Mouse (Mus musculus) right cerebral cortex, postnatal 36 days (tissue): ENCODE results near the gene Cbl.

Experiments used
- DNase-seq, 2 experiments: peaks; one replicate each; pipeline ENCODE4 v3.0.0; 2022; ENCODE audit warnings: low spot score in 2 of 2, mixed read lengths in 1 of 2

Gene Cbl

DNA sequence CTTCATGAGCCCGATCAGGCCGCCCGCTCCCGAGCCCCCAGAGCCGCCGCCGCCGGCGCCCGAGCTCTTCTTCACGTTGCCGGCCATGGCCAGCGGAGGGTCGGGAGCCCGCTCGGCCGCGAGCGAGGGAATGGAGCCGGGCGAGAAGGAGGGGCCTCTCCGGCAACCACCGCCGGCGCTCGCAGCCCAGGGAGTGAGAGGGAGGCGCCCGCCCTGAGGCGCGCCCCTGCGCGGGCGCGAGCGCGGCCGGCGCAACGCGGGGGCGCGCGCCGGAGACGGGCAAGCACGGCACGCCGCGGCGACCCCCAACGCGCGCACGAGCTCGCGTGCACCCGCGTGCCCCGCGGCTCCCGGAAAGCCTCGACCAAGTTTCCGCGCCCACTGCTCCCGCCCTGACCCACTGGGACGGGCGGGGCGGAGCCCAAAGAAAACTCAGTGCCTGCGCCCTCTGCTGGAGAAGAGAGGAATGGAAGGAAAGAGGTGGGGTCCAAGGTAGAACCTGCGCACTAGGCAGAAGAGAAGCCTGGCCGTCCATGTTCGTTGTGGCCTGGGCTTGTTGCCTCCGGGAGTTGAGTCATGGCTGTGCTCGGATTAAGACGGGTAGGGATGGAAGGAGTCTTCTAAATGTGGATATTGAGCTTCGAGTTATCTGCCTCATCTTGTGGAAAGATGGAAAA, at the start of gene Cbl:
Gene Cbl (minus strand): TSS at position 248 of the 677 bp plus-strand sequence.
- peak; percentile 97 to 98 for DNase-seq

DNA sequence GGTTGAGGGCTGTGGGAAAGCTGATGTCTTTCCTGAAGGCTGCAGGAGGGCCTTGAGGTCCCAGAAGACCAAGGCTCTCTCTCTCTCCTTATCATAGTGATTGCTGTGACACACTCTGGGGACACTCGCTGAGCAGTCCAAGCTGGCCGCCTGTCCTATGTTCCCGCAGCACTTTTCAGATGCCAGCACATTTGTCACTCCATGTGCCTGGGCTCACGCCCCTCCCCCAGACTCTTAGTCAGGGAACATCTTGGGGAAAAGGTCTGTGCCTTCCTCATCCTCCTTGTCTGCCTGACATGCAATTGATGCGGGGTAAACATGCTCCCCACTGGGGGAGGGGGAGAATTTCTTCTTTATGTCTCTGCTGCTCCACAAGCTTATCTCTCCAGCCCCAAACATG, 49.3 kb upstream of the Cbl start:
- no peak for DNase-seq

DNA sequence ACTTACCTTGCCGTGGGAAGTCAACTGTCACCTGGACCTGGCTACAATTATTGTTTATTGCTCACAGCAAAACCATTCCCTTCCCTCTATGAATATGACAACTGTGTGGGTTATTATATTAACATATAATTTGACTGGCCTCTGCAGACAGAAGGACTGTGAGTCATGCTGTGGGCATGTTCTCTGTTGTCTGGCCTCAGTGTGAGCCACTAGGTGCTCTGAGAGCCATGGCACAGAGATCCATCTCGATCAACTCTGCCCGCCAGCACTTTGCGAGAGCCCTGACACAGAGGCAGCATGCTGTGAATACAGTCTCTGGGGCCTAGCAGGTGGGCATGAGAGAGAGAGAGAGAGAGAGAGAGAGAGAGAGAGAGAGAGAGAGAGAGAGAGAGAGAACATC, 36.1 kb upstream of the Cbl start:
- no peak for DNase-seq

DNA sequence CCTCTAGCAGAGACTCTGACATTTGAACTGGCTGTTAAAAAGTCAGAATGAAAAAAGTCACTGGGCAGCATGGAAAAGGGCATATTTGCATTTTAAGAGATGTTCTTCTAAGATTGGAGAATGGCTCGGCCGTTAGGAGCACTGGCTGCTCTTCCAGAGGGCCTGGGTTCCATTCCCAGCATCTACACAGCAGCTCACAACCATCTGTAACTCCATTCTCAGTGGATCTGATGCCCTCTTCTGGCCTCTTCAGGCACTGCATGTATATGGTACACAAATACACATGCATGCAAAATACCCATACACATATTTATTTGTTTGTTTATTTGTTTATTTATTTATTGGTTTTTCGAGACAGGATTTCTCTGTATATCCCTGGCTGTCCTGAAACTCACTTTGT, 35.2 kb upstream of the Cbl start:
- DNase-seq = no peak

DNA sequence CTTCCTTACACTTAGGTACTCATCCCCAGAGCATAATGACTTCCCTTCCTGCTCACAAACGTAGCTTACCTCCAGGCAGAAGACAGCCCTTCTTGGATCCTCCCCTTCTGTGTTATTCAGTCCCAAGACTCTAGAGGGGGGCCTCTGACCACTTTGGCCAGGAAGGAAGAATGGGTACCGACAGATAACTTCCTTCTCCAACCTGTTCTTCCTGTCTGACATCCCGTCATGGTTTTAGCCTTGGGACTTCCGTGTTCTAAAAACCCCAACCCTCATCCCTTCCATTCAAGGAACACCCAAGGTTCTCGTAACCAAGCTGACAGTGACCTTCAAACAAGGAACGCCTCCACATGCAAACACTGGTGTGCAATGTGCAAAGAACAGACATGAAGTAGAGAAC, 34.6 kb upstream of the Cbl start, which contains the start of gene Nlrx1:
Gene Nlrx1 (minus strand): TSS at position 168 of the 400 bp plus-strand sequence.
- no peak for DNase-seq

DNA sequence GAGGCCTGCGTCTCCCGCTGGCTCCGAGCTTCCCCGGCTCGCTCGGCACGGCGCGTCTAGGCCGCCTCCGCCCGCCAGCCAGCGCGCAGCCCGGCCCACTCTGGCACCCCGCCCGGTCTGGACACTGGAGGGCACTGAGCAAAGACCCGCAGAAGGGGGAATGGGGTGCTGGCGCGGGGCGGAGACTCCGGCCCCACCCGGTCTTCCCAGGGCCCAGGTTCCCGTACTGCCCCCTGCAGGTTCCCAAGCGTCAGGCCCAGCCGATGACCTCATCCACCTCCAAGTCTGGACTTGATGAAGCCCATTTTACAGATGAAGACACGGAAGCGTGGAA, 34.1 kb upstream of the Cbl start:
- DNase-seq = peak; percentile 57 to 64

DNA sequence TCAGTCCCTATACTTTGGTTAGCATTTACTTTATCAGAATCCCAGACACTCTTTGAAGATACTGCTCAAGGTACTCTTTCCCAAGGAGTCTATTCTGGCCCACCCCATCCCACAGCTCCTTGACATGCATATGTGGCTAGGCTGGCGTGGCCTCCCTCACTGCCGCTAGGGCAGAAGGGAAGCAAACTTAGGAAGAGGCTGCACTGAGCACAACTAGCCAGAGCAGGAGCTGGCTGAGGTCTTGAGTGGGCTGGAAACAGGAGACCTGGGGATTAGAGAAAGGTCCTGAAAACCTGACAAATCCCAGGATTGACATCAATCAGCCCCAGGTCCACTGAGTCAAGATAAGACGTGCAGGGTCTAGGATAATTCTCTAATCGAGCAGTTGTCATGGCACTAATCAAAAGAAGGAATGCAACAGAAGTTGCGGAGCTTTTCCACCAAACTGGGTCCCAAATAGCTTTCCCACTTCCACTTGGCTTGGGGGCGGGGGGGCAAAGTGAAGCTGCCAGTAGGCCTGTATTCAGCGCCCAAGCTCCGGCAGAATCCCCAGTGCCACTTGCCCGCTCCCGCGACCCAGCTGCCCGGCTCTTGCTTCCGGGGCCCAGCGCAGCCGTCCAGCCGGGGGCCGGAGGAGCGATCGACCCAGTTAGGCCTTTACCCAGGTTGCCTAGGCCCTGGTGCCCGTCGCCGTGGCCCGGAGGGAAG, 33.6 kb upstream of the Cbl start:
- DNase-seq = no peak

DNA sequence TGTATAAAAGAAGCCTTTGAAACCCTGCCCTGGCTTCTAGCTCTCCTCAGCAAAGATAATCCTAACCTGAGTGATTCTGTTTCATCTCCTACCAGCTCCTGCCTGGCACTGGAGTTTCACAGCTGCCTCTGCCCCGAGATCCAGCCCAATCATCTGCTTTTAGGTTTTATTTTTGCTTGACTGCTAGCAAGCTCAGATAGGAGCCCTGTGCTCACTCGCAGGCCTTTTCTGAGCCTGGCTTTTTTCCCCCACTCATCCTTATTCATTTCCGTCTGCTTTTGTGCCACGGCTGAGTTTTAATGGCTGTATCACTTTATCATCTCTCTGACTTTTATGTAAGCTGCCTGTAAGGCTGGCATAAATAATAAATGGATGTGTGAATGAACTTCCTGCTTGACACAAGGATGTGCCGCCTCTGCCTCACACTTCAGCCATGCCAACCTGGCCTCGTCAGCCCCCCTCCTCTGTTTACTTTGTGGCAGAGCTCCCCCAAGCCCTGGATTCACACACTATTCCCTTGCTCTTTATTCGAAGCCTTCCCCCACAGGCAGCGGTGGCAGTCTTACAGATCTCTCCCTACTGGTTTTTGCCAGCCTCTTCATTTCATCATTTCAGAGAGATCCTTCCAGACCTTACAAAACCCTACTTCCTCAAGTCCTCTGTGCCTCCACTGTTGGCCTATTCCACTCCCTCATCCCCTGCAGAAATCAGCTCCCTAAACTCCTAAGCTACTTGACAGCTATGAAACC, 32.8 kb upstream of the Cbl start:
- DNase-seq = peak in 1 of 2 experiments; percentile 52

DNA sequence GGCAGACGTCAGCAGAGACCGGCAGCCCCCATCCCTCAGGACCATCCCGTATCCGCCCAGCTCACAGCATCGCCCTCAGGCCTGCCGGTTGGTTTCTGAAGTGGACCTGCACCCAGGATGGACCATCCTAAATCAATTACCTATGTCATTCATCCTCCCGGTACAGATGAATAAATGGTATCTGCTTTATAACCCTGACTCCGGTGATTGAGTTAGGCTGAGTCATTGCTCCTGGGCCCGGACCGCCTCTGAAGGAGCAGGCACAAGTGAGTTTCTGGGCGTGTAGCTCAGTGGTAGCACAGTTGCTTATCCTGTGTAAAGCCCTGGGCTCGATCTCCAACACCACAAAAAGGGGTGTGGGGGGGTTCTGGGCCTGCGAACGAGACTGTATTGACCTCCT, 27.5 kb upstream of the Cbl start:
- DNase-seq = no peak

DNA sequence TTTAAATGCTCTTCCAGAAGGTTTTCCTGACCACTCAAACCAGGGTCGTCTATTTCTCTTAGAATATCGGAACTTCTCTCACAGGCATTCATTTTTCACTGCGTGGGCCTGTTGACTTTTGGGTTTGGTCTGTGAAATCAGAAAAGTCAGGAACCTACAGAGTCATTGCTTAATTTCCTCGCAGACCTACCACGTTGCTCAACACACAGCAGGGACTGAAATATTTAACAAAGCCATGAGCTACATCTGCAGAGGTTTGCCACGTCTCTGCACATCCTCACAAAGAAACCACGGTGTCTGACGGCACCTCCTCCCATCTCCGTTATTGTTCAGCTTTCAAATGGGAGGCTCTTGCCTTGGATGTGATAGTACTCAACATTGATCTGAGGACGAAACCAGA, 25.2 kb upstream of the Cbl start:
- DNase-seq = no peak

DNA sequence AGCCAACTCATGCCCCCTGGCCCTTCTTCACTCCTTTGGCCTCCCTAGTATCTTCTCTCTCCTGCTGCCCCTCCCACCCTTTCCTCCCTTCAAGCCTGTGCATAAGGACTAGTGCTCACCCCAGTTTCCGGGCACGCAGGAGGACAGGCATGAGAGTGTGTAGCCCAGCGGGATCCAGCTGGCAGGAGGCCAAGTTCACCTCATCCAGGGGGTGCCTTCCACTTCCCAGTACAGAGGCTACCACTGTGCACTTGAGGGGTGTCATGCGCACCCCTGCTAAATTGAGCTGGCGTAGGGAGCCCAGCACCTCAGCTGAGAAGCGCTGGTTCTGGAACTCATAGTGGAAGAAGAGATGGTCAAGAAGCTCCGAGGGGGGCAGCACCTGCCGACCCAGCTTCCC, 22.4 kb upstream of the Cbl start:
- no peak for DNase-seq

DNA sequence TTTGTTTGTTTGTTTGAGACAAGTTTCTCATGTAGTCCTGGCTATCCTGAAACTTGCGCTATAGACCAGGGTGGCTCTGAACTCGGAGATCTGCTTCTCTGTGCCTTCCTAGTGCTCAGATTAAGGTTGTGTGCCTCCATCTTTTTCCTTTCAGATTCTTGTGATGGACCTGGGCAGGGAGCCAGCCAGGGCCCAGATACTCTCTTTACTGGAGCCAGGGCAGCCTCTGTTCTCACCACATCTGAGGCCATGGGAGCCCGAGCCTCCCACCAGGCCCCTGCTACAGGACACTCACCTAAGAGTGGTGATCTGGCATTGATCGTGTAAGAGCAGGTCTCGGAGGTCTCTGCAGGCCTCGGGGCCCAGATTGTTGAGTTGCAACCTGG, 21.3 kb upstream of the Cbl start:
- no peak for DNase-seq

DNA sequence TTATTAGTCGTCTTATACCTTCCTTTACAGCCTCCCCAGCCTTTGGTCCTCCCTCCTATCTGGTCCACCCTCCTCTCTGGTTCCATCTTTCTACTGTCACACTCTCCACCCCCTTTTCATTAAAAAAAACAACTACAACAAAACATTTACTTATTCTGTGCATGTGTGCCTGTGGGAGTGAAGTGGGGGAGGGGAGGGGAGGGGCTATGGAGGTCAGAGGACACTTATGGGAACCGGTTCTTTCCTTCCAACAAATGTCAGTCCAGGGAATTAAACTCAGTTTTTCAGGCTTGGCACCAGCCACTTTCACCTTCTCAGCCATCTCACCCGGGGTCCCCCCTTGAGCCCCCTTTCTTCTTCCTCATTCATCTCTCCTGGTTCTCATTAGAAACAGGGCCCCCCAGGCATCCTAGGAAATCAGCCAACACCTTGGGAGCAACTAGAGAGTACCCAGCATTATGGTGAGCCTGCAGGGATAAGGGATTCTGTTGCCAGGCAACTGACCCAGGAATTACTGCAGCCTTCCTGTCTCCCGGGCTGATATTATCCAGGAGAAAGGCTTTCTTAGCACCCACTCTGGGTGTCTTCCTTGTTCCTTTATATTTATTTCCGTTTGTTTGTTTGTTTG, 20.8 kb upstream of the Cbl start:
- no peak for DNase-seq

DNA sequence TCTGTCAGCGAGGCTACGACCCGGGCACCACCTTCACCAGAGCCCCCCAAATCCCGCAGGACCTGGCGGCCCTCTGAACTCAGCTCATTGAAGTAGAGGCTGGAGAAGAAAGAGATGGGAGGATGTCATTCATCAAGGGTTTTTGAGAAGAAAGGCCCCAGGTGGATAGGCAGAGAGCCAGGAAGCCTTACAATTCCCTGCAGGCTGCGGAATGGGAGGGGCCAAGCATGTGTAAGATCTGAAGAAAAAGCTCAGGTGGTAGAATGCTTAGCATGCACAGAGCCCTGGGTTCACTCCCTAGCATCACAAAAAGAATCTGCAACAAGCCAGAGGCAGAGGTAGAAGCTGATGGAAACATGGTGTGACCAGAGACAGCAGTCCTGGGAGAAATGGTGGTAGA, 19.6 kb upstream of the Cbl start:
- DNase-seq = no peak

DNA sequence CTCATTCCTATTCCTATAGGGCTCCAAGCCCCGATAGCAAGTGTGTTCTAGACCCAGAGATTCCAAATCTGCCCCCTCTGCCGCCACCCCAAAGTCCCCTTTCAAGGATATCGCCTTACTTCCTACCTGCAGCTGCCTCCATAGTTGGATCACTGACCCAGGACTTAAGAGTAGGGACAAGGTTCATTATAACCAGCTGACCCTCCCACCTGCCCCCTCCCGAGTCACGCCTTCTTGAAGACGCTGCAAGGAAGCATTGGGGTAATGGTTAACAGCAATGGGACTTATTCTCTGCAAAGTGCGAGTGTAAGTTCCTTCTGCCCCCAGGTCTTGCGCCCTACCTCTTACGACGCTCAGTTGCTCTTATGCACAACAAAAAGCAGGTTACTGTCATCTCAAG, 17.5 kb upstream of the Cbl start, which contains the start of gene Pdzd3:
Gene Pdzd3 (minus strand): TSS at position 158 of the 400 bp plus-strand sequence.
- DNase-seq = no peak

DNA sequence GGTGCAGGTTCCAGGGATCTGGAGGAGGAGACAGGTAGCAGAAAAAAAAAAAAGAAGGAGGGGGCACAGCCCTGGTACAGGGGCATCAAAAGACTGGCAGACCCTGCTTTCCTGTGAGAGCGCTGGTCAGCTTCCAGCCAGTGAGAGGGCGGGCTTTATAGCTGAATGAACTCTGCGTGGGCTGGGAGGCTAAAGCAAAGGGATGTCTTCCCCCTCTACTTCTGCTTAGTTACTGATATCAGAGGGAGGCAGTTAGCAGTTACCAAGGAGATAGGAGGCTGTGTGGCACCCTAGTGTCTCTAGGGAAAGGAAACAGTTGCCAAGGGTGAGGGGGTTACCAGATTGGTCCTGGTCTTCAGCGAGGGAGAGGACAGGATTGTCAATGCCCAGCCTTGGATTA, 16.6 kb upstream of the Cbl start:
- DNase-seq = no peak

DNA sequence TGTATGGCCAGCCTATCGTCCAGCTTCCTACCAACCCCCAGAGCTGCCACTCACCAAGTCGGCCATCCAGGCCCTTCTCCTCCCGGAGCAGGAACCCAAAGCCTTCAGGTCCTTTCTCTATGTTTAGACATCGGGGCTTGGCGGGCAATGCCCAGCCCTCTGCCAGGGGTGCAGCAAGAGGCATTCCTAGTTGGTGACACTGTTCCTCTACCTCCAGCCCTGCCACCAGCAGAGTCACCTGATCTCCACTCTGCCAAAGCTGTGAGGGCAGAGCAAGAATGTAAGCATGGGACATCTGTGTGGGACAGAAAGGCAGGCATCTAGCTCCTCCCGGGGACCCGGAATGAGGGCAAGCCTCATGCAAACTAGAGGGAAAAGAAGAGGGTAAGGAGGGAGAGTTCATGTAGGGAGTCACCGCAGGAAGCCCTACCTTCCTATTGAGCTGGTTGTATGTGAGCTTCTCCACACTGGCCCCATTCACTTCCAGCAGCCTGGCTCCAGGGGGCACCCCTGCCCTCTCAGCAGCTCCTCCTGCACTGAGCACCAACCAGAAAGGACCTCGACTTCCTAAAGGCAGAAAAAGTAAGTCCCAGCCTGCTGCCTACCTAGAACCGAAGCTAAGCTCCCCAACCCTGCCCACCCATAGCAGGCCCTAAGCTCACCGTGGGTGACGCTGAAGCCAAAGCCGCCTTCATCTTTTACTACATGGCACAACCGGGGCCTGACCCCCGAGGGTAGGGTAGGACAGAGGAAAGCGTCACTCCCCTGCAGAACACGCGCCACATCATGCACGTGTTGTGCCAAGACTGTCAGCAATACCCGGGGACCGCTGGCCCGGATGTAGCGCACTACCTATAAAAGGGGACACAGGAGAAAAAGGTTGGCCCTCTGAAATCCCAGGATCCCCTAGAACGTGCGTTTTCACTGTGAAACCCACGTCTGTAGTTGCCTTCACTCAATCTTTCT, 15.6 kb upstream of the Cbl start:
- peak in 1 of 2 experiments; percentile 39 for DNase-seq

DNA sequence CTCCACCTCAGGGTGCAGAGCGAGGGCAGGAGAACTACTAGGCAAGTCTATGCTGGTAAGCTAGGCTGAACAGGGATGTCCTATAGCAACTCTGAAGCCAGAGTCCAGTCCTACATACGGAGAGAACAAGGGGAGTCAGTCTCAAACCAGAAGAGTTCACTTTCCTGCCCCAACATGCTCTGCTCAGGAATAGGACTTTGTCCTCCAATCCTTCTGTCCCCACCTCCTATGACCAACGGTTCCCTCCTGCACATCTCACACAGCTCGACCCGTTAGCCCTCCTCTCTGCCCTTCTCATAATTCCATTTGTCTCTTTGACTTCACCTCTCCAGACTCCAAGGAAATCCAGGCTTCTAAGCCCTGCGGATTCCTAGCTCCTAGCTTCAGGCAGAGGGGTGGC, 14.1 kb upstream of the Cbl start:
- DNase-seq = no peak

DNA sequence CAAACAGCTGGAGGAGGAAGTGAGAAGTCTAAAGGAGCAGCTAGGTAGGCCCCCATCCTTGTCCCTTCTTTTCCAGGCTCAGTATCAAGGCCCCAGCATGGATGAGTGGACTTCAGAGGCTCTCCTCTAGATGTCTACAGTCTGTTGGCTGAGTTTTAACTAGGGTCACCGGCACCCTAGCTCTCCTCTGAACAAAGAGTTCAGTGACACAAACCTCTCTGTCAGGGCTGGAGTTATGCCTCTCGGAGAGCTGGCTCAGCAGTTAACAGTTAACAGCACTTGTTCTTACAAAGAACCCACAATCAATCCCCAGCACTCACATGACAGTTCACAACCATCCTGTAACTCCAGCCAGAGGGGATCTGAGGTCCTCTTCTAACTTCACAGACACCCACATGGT, 9.8 kb upstream of the Cbl start:
- DNase-seq = no peak

DNA sequence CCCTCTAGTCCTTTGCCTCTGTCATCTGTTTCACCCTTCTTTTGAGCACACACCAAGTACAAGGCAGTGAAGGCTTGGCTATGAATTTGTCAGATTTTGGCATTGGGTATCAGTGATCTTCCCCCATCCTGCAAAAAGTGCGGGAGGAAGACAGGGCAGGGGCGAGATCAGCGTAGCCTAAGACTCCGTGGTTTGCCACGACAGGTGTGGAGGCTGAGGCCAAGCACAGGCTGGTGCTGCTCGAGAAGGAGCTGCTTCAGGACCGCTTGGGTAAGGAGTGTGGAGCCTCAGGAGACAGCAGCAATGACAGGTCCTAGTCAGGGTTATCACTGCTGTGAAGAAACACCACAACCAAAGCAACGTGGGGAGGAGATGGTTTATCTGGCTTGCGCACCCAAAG, 7.6 kb upstream of the Cbl start:
- DNase-seq = no peak

DNA sequence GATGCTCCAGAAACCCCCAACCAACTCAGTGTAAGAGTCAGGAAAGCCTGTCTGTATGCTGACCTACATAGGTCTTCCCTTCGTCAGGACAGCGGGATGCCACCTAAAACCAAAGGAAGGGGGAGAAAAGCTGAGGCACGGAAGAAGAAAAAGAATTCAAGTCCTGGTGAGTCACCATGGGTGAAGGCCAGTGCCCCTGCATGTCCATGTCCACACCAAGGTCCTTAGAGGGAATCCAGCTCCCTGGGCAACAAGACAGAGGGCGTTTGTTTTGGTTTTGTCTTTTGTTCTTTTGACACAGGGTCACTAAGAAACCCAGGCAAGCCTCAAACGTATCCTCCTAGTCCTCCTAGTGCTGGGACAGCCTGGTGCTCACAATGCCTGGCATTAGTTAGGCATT, 7.1 kb upstream of the Cbl start:
- DNase-seq = no peak
